Mouse (Mus musculus): Measurements from ENCODE around the gene Nlgn2. TPM values are rescaled to one million over a fixed set of nuclear protein-coding genes. Genes with fewer than 3 reads are reported as not detected.
A peak's percentile ranks its signal among the peaks of the same experiment; 100 is the strongest.

The Nlgn2 gene
- polyA plus RNA-seq, 1 experiment, result 19.6 TPM

- Histone ChIP-seq H3K27ac (ENCODE audit: insufficient read depth, low read length) (no peak overlapping the region), H3K4me1 (ENCODE audit: control insufficient read depth, insufficient read depth, low read length) (no peaks in the 10 kb centered on the region), H3K9ac (ENCODE audit: low read depth, poor library complexity, severe bottlenecking) (no peak overlapping the region), H3K27me3 (ENCODE audit: control insufficient read depth, insufficient read depth, low read length, poor library complexity, severe bottlenecking) (no peaks in the 10 kb centered on the region), H3K4me3 (ENCODE audit: low read depth, low read length) (no peak overlapping the region), H3K9me3 (replicated peaks; ENCODE audit: control insufficient read depth, insufficient read depth, low read length, poor library complexity, severe bottlenecking) (no peaks in the 10 kb centered on the region), H3K36me3 (ENCODE audit: control insufficient read depth, insufficient read depth, low read length, poor library complexity, severe bottlenecking) (no peaks in the 10 kb centered on the region)
- TF ChIP-seq EP300 (IDR thresholded peaks at IDR 0.05; ENCODE audit: insufficient read depth, low read depth, low read length) (no peak), POLR2A (IDR thresholded peaks at IDR 0.05; ENCODE audit: insufficient read depth, low read length) (no peak), CTCF (IDR thresholded peaks at IDR 0.05; ENCODE audit: low read depth, low read length) (no peak)
Observed at GRCm38 (mm10) chr11:69789431-69789830, 48.2 kb downstream of the Nlgn2 start.

- TF ChIP-seq POLR2A (IDR thresholded peaks at IDR 0.05; ENCODE audit: insufficient read depth, low read length) (no peak), CTCF (IDR thresholded peaks at IDR 0.05; ENCODE audit: low read depth, low read length) (no peak), EP300 (IDR thresholded peaks at IDR 0.05; ENCODE audit: insufficient read depth, low read depth, low read length) (no peak)
- Histone ChIP-seq H3K27ac (ENCODE audit: insufficient read depth, low read length) (peak overlapping the region; percentile 71; the same call in 1 of the 2 replicates), H3K9ac (ENCODE audit: low read depth, poor library complexity, severe bottlenecking) (no peak overlapping the region), H3K4me1 (ENCODE audit: control insufficient read depth, insufficient read depth, low read length) (no peaks in the 10 kb centered on the region), H3K9me3 (replicated peaks; ENCODE audit: control insufficient read depth, insufficient read depth, low read length, poor library complexity, severe bottlenecking) (no peaks in the 10 kb centered on the region), H3K36me3 (ENCODE audit: control insufficient read depth, insufficient read depth, low read length, poor library complexity, severe bottlenecking) (no peaks in the 10 kb centered on the region), H3K27me3 (ENCODE audit: control insufficient read depth, insufficient read depth, low read length, poor library complexity, severe bottlenecking) (no peaks in the 10 kb centered on the region), H3K4me3 (ENCODE audit: low read depth, low read length) (no peak overlapping the region)
Observed at GRCm38 (mm10) chr11:69787306-69787705, 50.3 kb downstream of the Nlgn2 start.

GRCm38 (mm10) chr11:69784793-69785272, 52.8 kb downstream of the Nlgn2 start:
- peak overlapping the region; percentile 54 for H3K9ac ChIP-seq (ENCODE audit: low read depth, poor library complexity, severe bottlenecking)
- H3K36me3 ChIP-seq (ENCODE audit: control insufficient read depth, insufficient read depth, low read length, poor library complexity, severe bottlenecking), result no peaks in the 10 kb centered on the region
- H3K4me3 ChIP-seq (ENCODE audit: low read depth, low read length), result peak overlapping the region; percentile 57
- TF ChIP-seq POLR2A (IDR thresholded peaks at IDR 0.05; ENCODE audit: insufficient read depth, low read length) (peak; percentile 51), EP300 (IDR thresholded peaks at IDR 0.05; ENCODE audit: insufficient read depth, low read depth, low read length) (peak; percentile 85; the same call in 1 of the 2 replicates), CTCF (IDR thresholded peaks at IDR 0.05; ENCODE audit: low read depth, low read length) (no peak)
- H3K9me3 ChIP-seq (replicated peaks; ENCODE audit: control insufficient read depth, insufficient read depth, low read length, poor library complexity, severe bottlenecking), result no peaks in the 10 kb centered on the region
- H3K27ac ChIP-seq (ENCODE audit: insufficient read depth, low read length), result peak overlapping the region; percentile 62
- H3K27me3 ChIP-seq (ENCODE audit: control insufficient read depth, insufficient read depth, low read length, poor library complexity, severe bottlenecking), result no peaks in the 10 kb centered on the region
- no peaks in the 10 kb centered on the region for H3K4me1 ChIP-seq (ENCODE audit: control insufficient read depth, insufficient read depth, low read length)

- no peak overlapping the region for H3K4me3 ChIP-seq (ENCODE audit: low read depth, low read length)
- H3K9ac ChIP-seq (ENCODE audit: low read depth, poor library complexity, severe bottlenecking), result no peak overlapping the region
- no peaks in the 10 kb centered on the region for H3K27me3 ChIP-seq (ENCODE audit: control insufficient read depth, insufficient read depth, low read length, poor library complexity, severe bottlenecking)
- TF ChIP-seq EP300 (IDR thresholded peaks at IDR 0.05; ENCODE audit: insufficient read depth, low read depth, low read length) (no peak), POLR2A (IDR thresholded peaks at IDR 0.05; ENCODE audit: insufficient read depth, low read length) (no peak), CTCF (IDR thresholded peaks at IDR 0.05; ENCODE audit: low read depth, low read length) (no peak)
- 0 out of 2 replicates have a peak overlapping the region, but pooled peaks have one; percentile 14 for H3K27ac ChIP-seq (ENCODE audit: insufficient read depth, low read length)
- no peaks in the 10 kb centered on the region for H3K9me3 ChIP-seq (replicated peaks; ENCODE audit: control insufficient read depth, insufficient read depth, low read length, poor library complexity, severe bottlenecking)
- H3K4me1 ChIP-seq (ENCODE audit: control insufficient read depth, insufficient read depth, low read length), result no peaks in the 10 kb centered on the region
- H3K36me3 ChIP-seq (ENCODE audit: control insufficient read depth, insufficient read depth, low read length, poor library complexity, severe bottlenecking), result no peaks in the 10 kb centered on the region
Observed at GRCm38 (mm10) chr11:69781828-69782227, 55.8 kb downstream of the Nlgn2 start.

- H3K4me1 ChIP-seq (ENCODE audit: control insufficient read depth, insufficient read depth, low read length), result peaks cover 6% of the 10 kb centered on the region
- H3K9me3 ChIP-seq (replicated peaks; ENCODE audit: control insufficient read depth, insufficient read depth, low read length, poor library complexity, severe bottlenecking), result no peaks in the 10 kb centered on the region
- H3K27me3 ChIP-seq (ENCODE audit: control insufficient read depth, insufficient read depth, low read length, poor library complexity, severe bottlenecking), result no peaks in the 10 kb centered on the region
- TF ChIP-seq POLR2A (IDR thresholded peaks at IDR 0.05; ENCODE audit: insufficient read depth, low read length), result no peak
- no peak for TF ChIP-seq CTCF (IDR thresholded peaks at IDR 0.05; ENCODE audit: low read depth, low read length)
- TF ChIP-seq EP300 (IDR thresholded peaks at IDR 0.05; ENCODE audit: insufficient read depth, low read depth, low read length), result no peak
- H3K4me3 ChIP-seq (ENCODE audit: low read depth, low read length), result no peak overlapping the region
- no peak overlapping the region for H3K9ac ChIP-seq (ENCODE audit: low read depth, poor library complexity, severe bottlenecking)
- H3K36me3 ChIP-seq (ENCODE audit: control insufficient read depth, insufficient read depth, low read length, poor library complexity, severe bottlenecking), result no peaks in the 10 kb centered on the region
- no peak overlapping the region for H3K27ac ChIP-seq (ENCODE audit: insufficient read depth, low read length)
Observed at GRCm38 (mm10) chr11:69778985-69779384, 58.6 kb downstream of the Nlgn2 start.

- Histone ChIP-seq H3K9me3 (replicated peaks; ENCODE audit: control insufficient read depth, insufficient read depth, low read length, poor library complexity, severe bottlenecking) (no peaks in the 10 kb centered on the region), H3K9ac (ENCODE audit: low read depth, poor library complexity, severe bottlenecking) (no peak overlapping the region), H3K36me3 (ENCODE audit: control insufficient read depth, insufficient read depth, low read length, poor library complexity, severe bottlenecking) (no peaks in the 10 kb centered on the region), H3K27me3 (ENCODE audit: control insufficient read depth, insufficient read depth, low read length, poor library complexity, severe bottlenecking) (no peaks in the 10 kb centered on the region), H3K4me1 (ENCODE audit: control insufficient read depth, insufficient read depth, low read length) (peaks cover 6% of the 10 kb centered on the region), H3K27ac (ENCODE audit: insufficient read depth, low read length) (no peak overlapping the region), H3K4me3 (ENCODE audit: low read depth, low read length) (no peak overlapping the region)
- TF ChIP-seq CTCF (IDR thresholded peaks at IDR 0.05; ENCODE audit: low read depth, low read length) (no peak), POLR2A (IDR thresholded peaks at IDR 0.05; ENCODE audit: insufficient read depth, low read length) (no peak), EP300 (IDR thresholded peaks at IDR 0.05; ENCODE audit: insufficient read depth, low read depth, low read length) (no peak)
Observed at GRCm38 (mm10) chr11:69778258-69778982, 59.2 kb downstream of the Nlgn2 start.

All from ES-Bruce4 (cell line).